Mouse (Mus musculus) forebrain, embryonic 10.5 days (tissue): ENCODE data around the gene Clca2. TPM values are rescaled to one million over a fixed set of nuclear protein-coding genes. Genes with fewer than 3 reads are reported as not detected.

Experiments used
- DNase-seq: peaks from one replicate; pipeline ENCODE4 v3.0.0-alpha.2; 2017; ENCODE audit warnings: low spot score; ENCODE audit errors: extremely low spot score
- H3K27ac ChIP-seq: fragments of 300-500 bp; sonication (generic); 2 replicates; pipeline ENCODE4 v1.5.1; 2016; ENCODE audit warnings: mild to moderate bottlenecking
- H3K27me3 ChIP-seq: fragments of 300-500 bp; sonication (generic); 2 replicates; pipeline ENCODE4 v1.6.1; 2016; ENCODE audit warnings: mild to moderate bottlenecking; ENCODE audit not compliant: poor library complexity, severe bottlenecking
- H3K36me3 ChIP-seq: fragments of 300-500 bp; sonication (generic); replicated peaks from 2 replicates; pipeline ENCODE4 v1.6.1; 2016; ENCODE audit warnings: mild to moderate bottlenecking, moderate library complexity
- H3K4me1 ChIP-seq: fragments of 300-500 bp; sonication (generic); 2 replicates; pipeline ENCODE4 v1.6.1; 2016
- H3K4me3 ChIP-seq: fragments of 300-500 bp; sonication (generic); 2 replicates; pipeline ENCODE4 v1.5.1; 2016; ENCODE audit warnings: mild to moderate bottlenecking, moderate library complexity
- H3K9me3 ChIP-seq: fragments of 300-500 bp; sonication (generic); 2 replicates; pipeline ENCODE4 v1.6.1; 2016; ENCODE audit warnings: mild to moderate bottlenecking, moderate library complexity
- WGBS: fragments of 180-500 bp; shearing (Covaris S2); methylation state at CpG from one replicate; pipeline ENCODE4 v1.1.7; 2016; 5-methylcytosine and 5-hydroxymethylcytosine counted together
- polyA plus RNA-seq: library from polyadenylated mRNA; unstranded; fragments of >200 nt; fragmentation: Nextera tagmentation; extraction: Ambion mirVana; gene quantifications from 2 replicates; pipeline ENCODE4 v1.2.1, GENCODE M21; 2016

The Clca2 gene
- polyA plus RNA-seq, 1 experiment from 2014 or later, result 0.10 TPM

DNA sequence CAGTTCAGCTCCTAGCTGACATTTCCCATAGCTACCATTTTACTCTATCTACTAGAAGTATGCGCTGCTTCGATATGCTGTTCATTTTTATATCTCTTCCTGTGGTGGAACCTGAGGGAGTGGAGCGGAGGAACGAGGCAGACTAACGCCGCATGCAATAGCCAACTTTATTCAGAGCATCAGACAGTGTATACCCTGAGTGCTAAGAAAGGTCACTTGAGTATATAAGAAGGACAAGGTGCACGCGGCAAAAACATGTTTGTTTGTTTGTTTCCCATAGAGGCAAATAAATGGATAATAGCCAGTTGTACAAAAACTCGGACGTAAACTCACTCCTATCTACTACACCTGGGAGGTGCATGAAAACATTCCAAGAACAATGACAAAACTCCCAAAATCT is 18.4 kb upstream of the Clca2 start:
- no peaks in the 10 kb centered on the region for H3K27me3 ChIP-seq
- DNase-seq, result no peak
- 86% methylated on average over 10 of the region's 10 CpGs for WGBS

DNA sequence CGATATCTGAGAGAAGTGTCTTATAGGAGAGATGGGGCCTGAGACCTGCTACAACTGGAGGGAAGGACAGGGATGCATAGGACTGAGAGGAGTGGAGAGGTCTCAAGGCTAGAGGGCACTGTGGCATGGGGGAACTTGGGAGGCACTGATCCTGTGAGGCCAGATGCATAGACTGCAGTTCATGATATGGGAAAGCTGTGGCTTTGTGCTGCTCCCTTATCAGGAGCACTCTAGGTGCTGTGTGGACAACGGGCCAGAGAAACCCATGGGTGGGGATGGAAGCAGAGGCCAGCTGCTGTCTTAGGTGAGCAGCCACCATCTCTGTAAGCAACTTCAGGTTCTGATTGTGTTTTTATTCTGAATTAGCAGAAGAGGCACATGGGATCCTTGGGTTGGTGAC is 15.9 kb upstream of the Clca2 start:
- H3K27me3 ChIP-seq, result no peaks in the 10 kb centered on the region
- WGBS, result 96% methylated on average over 2 of the region's 2 CpGs
- DNase-seq, result no peak

More for the DNA sequence above, 18.4 kb upstream of the Clca2 start:
- peaks cover 15% of the 10 kb centered on the region for H3K4me1 ChIP-seq
- H3K27ac ChIP-seq, result peak overlapping the region; percentile 99
- H3K9me3 ChIP-seq, result no peaks in the 10 kb centered on the region
- peak overlapping the region; percentile 80 for H3K4me3 ChIP-seq
- no peaks in the 10 kb centered on the region for H3K36me3 ChIP-seq

DNA sequence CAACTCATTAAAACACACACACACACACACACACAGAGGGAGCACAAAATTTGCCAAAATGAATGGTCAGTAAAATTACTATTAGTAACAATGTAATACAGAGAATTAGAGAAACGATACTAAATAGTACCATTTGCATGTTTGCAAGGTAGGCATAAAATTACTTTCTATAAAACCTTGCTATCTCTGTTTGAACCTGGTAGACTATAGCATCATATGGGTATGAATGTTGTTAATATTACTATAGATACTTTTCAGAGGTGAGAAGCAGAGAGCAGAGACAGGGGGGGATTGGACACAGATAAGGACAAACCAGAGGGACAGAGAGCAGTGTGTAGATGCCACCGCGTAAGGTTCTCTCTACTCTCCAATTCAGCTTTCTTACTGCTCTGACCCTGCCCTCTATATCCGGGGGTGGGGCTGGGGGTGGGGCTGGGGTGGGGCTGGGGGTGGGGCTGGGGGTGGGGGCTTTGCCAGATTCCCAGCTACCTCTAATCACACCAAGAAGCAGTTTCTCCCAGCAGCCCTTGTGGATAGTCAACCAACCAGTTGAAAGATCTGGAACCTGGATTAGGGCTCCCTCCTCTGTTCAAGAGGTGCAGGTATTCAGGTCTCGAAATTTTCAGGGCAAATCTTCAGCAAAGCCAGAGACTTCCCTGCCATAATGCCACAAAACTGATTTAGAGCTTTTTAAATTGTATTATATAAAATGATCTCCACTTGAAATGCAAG is 6.7 kb upstream of the Clca2 start:
- Histone ChIP-seq H3K4me3 (no peak overlapping the region), H3K27me3 (no peaks in the 10 kb centered on the region), H3K9me3 (peaks cover 5% of the 10 kb centered on the region; the same call in 1 of the 2 replicates), H3K36me3 (no peaks in the 10 kb centered on the region), H3K4me1 (no peaks in the 10 kb centered on the region), H3K27ac (no peak overlapping the region)
- no peak for DNase-seq
- 85% methylated on average over 5 of the region's 5 CpGs for WGBS

More for the DNA sequence above, 15.9 kb upstream of the Clca2 start:
- Histone ChIP-seq H3K9me3 (no peaks in the 10 kb centered on the region), H3K4me3 (no peak overlapping the region), H3K36me3 (no peaks in the 10 kb centered on the region), H3K27ac (no peak overlapping the region), H3K4me1 (peaks cover 15% of the 10 kb centered on the region)

DNA sequence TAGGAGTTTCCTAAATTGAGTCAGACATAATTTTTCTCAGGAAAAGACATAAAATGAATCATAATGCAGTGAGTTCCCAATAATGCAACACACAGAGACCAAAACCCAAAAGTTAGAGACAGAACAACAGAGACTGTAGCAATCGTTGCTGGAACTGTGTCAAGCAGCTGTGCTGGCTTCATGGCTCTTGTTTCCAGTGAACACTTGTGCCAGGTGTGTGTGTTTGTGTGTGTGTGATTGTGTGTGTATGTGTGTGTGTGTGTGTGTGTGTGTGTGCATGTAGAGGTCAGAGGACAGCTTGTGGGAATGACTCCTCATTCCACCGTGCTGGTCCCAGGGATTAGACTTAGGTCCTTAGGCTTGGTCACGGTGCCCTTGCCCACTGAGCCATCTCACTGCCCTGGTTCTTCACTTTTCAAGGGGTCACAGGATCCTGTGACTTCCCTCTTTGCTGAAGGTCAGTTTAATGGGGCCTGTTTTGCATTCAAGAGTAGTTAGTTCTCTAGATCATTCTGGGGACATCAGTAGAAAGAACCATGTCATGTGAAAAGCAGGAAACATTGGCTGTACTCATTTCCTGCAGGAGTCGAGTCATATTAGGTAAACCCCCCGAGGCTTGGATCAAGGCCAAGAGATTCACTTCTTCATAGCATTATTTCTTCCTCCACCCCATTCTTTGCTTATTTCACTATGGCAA is 6.0 kb upstream of the Clca2 start:
- no peak overlapping the region for H3K4me3 ChIP-seq
- H3K9me3 ChIP-seq, result peaks cover 5% of the 10 kb centered on the region; the same call in 1 of the 2 replicates
- H3K4me1 ChIP-seq, result no peaks in the 10 kb centered on the region
- no peaks in the 10 kb centered on the region for H3K27me3 ChIP-seq
- no peak overlapping the region for H3K27ac ChIP-seq
- no peak for DNase-seq
- WGBS, result 89% methylated on average over 5 of the region's 5 CpGs
- H3K36me3 ChIP-seq, result no peaks in the 10 kb centered on the region

DNA sequence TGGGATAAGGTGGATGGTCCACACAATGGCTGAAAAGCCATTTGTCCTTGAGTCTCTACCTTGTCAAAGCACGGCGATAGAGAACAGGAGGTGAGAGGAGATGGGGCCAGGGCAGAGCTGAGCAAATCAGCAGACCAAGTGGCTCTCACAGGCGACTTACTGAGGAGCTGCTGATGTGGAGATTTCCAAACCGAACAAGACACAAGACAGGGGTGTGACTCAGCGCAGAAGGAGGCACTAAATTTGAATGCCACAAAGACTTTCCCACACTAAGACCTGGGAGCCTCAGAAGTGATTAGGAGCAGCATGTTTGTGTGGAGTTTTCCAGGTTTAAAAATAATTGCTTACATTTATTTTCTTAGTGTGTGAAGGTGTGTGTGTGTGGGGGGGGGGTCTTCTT is 4.5 kb upstream of the Clca2 start:
- DNase-seq, result no peak
- no peaks in the 10 kb centered on the region for H3K36me3 ChIP-seq
- no peak overlapping the region for H3K27ac ChIP-seq
- no peaks in the 10 kb centered on the region for H3K4me1 ChIP-seq
- H3K4me3 ChIP-seq, result no peak overlapping the region
- no peaks in the 10 kb centered on the region for H3K27me3 ChIP-seq
- WGBS, result 81% methylated on average over 5 of the region's 5 CpGs
- H3K9me3 ChIP-seq, result peaks cover 4% of the 10 kb centered on the region; the same call in 1 of the 2 replicates

DNA sequence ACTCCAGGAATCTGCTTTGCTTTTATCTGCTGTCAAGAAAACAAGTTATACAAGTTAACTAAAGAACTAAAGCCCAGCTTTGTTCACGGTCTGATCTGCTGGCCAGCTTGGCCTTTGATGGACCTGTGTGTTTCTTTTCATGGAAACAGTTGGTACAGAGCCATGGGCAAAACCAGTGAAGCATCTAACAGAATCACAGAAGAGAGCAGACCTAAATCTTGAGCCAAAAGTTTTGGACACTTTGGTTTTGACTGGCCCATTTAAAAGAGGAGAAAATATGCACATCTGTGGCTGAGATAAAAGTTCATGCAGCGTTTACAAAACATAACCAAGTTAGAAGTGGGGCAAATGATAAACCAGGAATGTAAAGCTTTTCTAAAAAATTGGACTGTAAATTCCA is 4.1 kb upstream of the Clca2 start:
- WGBS, result 91% methylated on average over 2 of the region's 2 CpGs
- no peaks in the 10 kb centered on the region for H3K9me3 ChIP-seq
- H3K4me1 ChIP-seq, result no peaks in the 10 kb centered on the region

DNA sequence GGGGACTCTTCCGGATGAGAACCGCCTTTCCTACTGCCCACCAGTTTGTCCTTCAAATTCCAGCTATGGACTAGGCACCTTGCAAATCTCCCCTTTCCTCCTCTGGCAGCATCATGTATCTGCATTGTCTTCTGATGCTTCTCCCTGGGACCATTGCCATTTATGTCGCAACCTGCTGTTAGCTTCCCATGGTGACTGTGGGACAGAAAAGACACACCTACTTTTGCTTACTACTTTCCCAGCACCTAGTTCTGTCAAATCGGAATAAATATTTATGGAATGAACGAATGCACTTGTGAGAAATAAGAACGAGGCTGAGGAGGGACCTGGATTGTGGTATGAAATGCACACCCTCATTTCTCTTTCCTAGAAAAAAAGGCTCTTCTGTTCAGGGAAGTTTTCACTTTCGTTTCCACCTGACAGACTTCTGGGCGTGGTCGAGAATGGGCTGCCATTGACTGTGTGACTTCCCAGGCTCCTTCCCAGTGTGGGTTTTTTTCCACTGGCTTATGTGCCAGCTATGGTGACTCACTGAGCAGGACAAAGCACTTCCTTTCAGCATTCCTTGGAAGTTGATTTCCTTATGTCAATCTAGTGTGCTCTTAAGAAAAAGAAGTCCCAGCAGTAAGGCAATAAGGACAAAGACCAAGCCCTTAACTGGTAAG is 2.8 kb upstream of the Clca2 start:
- Histone ChIP-seq H3K4me3 (no peak overlapping the region), H3K36me3 (no peaks in the 10 kb centered on the region), H3K4me1 (no peaks in the 10 kb centered on the region), H3K9me3 (no peaks in the 10 kb centered on the region), H3K27me3 (no peaks in the 10 kb centered on the region), H3K27ac (no peak overlapping the region)
- DNase-seq, result no peak
- 87% methylated on average over 9 of the region's 9 CpGs for WGBS

More for the DNA sequence above, 4.1 kb upstream of the Clca2 start:
- H3K27me3 ChIP-seq, result no peaks in the 10 kb centered on the region
- H3K27ac ChIP-seq, result no peak overlapping the region
- H3K36me3 ChIP-seq, result no peaks in the 10 kb centered on the region
- DNase-seq, result no peak
- no peak overlapping the region for H3K4me3 ChIP-seq

DNA sequence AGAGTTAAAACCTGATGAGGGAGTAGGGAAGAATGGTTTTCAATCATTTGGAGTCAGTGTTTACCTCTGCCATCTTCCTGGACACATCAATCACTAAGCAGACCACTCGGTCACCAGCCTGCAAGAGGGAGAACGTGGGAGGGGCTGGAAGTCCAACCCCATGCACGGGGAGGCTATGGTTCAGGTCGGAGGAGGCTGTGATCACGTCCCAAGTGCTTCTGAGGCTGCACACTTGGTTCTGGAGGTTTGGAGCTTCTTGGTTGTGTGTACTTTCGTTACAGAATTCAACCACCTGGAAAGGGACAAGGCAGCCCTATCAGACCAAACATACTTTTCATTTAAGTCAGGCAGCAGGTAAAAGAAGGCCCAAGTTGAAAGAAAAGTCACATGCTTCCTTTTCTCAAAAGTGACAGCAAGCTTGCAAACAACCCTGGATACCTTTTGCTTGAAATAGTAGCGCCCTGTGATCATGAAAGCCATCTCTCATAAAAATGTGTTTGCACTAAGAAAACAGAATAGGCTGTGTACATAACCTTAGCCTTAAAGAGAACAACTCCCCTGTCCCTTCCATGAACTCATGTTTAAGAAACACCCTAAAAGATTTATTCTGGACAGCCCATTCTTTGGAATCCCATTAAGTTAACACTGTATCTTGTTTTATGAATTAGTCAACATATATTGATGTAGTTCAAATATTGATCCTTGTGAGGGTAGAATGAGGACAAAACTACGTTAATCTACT is 11.2 kb downstream of the Clca2 start:
- Histone ChIP-seq H3K4me3 (no peak overlapping the region), H3K4me1 (no peaks in the 10 kb centered on the region), H3K36me3 (no peaks in the 10 kb centered on the region), H3K27me3 (no peaks in the 10 kb centered on the region), H3K9me3 (no peaks in the 10 kb centered on the region), H3K27ac (no peak overlapping the region)
- no peak for DNase-seq
- WGBS, result 82% methylated on average over 8 of the region's 8 CpGs

DNA sequence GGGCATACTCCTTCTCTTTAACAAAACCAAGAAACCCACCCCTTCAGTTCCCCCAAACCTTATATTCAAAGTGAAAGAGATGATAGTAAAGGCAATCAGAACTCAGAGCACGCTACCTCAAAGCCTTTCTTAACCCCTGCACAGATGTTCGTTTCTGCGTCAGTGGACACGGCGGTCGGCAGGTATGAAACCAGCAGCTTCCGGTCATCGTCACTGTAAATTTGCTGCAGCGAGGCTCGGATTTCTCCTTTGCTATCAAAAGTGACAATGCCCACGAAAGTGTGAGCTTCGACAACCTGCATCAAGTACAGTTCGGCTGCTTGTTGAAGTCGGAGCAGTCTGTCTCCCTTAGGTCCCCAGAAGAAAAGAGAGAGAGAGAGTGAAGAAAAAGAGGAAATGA is 13.1 kb downstream of the Clca2 start:
- no peak overlapping the region for H3K4me3 ChIP-seq
- H3K4me1 ChIP-seq, result no peaks in the 10 kb centered on the region
- DNase-seq, result no peak
- WGBS, result 94% methylated on average over 14 of the region's 14 CpGs
- H3K9me3 ChIP-seq, result no peaks in the 10 kb centered on the region
- H3K27ac ChIP-seq, result no peak overlapping the region
- H3K36me3 ChIP-seq, result no peaks in the 10 kb centered on the region
- H3K27me3 ChIP-seq, result no peaks in the 10 kb centered on the region

DNA sequence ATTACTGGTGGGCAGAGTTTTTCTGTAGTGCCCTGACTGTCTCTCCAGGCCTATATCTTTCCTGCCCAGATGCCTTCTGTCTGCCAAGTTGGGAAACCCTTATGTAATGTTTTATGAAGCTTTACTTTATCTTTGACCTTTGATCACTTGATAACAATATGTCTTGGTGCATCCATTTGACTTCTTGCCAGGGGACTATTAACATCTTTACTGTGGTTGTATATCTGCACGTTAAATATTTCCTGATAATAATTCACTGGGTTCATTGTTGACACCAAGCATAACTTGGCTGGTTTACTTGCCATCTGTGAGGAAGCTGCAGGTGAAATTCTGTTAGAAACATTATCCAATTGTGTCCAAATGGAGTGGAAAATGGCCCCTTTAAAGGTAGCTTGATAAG is 16.2 kb downstream of the Clca2 start:
- no peak overlapping the region for H3K27ac ChIP-seq
- H3K27me3 ChIP-seq, result no peaks in the 10 kb centered on the region
- DNase-seq, result no peak
- no peaks in the 10 kb centered on the region for H3K4me1 ChIP-seq
- H3K36me3 ChIP-seq, result no peaks in the 10 kb centered on the region
- WGBS, result 93% methylated on average over 1 of the region's 1 CpGs
- no peak overlapping the region for H3K4me3 ChIP-seq
- H3K9me3 ChIP-seq, result no peaks in the 10 kb centered on the region

DNA sequence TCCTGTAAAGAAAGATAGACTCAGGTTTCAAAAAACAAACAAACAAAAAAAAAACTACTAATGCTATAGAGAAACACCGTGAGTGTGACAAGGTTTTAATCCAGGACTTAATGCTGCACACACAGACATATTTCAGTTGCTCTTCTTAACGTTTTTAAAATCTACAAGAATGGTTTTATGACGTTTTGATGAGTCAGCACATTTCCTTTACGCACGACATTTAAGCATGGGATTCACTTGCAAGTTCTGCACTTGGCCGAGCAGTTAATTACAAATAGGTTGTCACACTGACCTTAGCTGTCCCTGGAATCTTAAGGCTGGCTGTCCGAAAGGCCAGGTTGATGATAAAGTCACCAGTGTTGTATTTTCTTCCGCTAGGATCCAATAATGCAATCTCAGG is 18.3 kb downstream of the Clca2 start:
- no peak for DNase-seq
- WGBS, result 78% methylated on average over 8 of the region's 8 CpGs

DNA sequence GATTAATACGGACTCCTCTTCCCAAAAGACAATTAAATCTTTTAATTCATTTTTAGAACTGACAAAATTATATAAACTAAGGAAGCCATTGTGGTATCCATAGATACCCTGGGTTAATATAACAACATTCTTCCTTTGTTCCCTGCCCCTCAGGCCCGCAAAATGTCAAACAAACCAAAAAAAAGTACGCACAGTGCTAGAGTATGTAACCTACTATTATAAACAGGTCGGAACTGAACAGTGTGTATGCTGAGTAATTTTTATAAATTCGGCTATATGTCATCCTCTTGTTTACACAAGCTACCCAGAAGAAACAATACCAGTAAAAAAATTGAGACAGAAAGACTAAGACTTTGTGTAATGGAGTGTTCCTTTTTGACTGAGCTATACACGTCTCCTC is 20.8 kb downstream of the Clca2 start:
- Histone ChIP-seq H3K27me3 (no peaks in the 10 kb centered on the region), H3K27ac (no peak overlapping the region), H3K9me3 (no peaks in the 10 kb centered on the region), H3K36me3 (no peaks in the 10 kb centered on the region), H3K4me1 (no peaks in the 10 kb centered on the region), H3K4me3 (no peak overlapping the region)
- no peak for DNase-seq
- WGBS, result 92% methylated on average over 6 of the region's 6 CpGs

More for the DNA sequence above, 18.3 kb downstream of the Clca2 start:
- H3K4me1 ChIP-seq, result no peaks in the 10 kb centered on the region
- no peaks in the 10 kb centered on the region for H3K36me3 ChIP-seq
- no peaks in the 10 kb centered on the region for H3K27me3 ChIP-seq
- H3K9me3 ChIP-seq, result no peaks in the 10 kb centered on the region
- H3K27ac ChIP-seq, result no peak overlapping the region
- H3K4me3 ChIP-seq, result no peak overlapping the region
